Mouse (Mus musculus) ES-E14 (cell line): ENCODE measurements around the gene Zfp879.

Experiments
- CHD2 ChIP-seq: IDR thresholded peaks from 2 replicates; pipeline ENCODE4 v1.6.1; 2014; ENCODE audit warnings: mild to moderate bottlenecking, low read depth, low read length, inconsistent platforms
- HCFC1 ChIP-seq: IDR thresholded peaks from 2 replicates; pipeline ENCODE4 v1.6.1; 2012; ENCODE audit warnings: low read length, inconsistent platforms, borderline replicate concordance; ENCODE audit not compliant: insufficient read depth
- MAFK ChIP-seq: IDR thresholded peaks from 2 replicates; pipeline ENCODE4 v1.6.1; 2014; ENCODE audit warnings: mild to moderate bottlenecking, low read depth, low read length, inconsistent platforms; ENCODE audit not compliant: insufficient read depth
- ZC3H11A ChIP-seq: IDR thresholded peaks from 2 replicates; pipeline ENCODE4 v1.6.1; 2012; ENCODE audit warnings: low read depth, mild to moderate bottlenecking, inconsistent platforms, low read length, borderline replicate concordance

DNA sequence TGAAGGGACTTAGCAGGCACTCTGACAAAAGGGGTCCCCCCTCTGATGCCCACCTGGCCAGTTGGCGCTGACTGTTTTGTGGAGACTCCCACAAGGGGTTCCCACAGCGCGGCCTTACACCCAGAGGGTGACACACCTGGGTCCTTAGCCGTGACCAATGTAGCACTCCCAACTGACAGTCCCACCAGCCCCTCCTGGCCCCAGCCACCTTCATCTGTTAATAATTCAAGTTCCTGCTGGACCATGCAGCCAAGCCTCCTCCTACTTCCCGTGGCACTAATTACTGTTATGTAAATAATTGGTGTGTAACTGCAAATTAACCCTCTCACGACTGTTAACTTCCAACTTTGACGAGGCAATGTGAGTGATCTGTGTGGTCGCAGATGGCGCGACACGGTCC lies 43.7 kb downstream of the Zfp879 start:
- TF ChIP-seq HCFC1: no peak
- no peak for TF ChIP-seq MAFK
- no peak for TF ChIP-seq CHD2
- no peak for TF ChIP-seq ZC3H11A
